Mouse (Mus musculus): ENCODE measurements around the gene Abcb10. TPM values are rescaled to one million over a fixed set of nuclear protein-coding genes. Genes with fewer than 3 reads are reported as not detected.
"Not testable (repeated sequence)": the region's sequence is repeated elsewhere in the genome, so short reads cannot be mapped to it uniquely, and the experiment has no call there.

The Abcb10 gene
- total RNA-seq, 2 experiments from 2014 or later = 19.2 to 20.0 TPM

DNA sequence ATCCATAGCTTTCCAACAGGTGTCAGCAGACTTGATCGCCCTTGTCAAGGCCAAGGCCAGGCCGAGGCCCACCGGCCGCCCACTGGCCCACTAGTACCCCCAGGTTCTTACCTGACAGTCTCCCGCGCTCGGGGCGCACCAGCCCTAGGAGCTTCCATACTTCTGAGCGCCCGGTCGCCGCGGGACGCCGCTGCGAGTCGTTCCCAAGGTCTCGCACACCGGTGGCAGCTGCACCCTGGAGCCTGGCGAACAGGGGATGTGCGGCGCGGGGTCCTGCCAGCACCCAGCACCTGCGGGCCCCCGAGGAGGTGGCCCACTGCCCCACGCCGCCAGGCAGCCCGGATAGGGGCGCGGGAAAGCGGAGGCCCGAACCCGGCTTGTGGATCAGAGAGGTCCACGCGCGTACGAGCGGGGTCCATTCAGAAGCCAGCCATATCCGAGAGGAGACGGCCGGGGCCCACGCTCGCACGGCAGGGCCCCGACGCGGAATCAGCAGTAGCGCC, 580 bp downstream of the Abcb10 start:
- DNase-seq (ENCODE audit: extremely low spot score in 1 of 2, low spot score in 1 of 2) = peak in 1 of 2 experiments; percentile 30

DNA sequence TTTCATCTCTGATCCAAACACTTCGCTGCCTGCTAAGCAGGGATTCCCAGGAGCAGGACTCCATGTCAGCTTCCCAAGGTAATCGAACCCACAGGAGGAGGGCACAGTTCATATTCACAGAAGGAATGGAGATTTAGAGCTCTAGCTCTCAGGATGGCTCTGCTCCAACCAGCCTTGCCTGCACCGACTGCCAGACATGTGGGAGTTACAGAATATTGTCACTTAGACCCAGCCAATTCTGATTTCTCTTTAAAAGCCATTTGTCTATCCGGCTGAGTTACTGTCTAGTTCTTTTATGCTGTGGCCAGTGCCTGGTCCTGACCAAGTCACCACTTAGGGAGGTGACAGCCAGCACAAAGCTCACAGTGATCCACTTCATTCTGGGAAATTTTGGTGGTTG, 1.2 kb downstream of the Abcb10 start:
- peak in 1 of 2 experiments; percentile 42 for DNase-seq (ENCODE audit: extremely low spot score in 1 of 2, low spot score in 1 of 2)

DNA sequence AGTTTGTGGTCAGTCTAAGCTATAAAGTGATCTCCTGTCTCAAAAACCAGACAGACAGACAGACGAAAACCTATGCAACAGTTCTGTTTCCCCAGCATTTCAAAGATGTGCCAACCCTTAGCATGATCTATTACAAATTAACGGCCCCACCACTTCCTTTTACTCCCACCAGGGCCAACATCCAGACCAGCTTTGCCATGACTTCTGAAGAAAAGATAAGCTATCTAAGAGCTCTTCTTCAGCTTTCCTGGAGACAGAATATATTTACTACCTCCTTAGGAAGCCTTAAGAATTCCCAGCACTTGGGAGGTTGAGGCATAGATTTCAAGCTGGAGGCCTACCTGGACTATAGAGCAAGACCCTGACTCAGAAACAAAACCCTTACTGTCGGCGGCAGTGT, 2.7 kb downstream of the Abcb10 start:
- no peak for DNase-seq (ENCODE audit: extremely low spot score in 1 of 2, low spot score in 1 of 2)

DNA sequence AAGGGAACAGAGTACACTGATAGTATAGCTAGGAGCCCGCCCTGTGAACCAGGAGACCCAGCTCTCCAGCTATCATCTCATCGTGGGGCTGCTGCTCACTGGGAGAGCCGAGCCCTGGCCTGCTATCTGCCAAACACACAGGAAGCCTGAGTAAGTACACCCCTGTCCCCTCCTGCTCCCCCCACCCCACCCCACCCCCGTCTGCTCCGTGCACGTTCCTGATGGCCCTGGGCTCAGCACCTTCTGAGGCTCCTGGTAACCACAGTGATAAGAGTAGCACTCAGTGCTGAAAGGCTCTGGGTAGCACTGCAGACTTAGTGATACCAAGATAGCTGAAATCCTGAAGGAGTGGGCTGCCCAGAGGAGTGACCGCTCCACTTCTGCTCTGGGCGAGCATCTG, 4.0 kb downstream of the Abcb10 start:
- no peak for DNase-seq (ENCODE audit: extremely low spot score in 1 of 2, low spot score in 1 of 2)

DNA sequence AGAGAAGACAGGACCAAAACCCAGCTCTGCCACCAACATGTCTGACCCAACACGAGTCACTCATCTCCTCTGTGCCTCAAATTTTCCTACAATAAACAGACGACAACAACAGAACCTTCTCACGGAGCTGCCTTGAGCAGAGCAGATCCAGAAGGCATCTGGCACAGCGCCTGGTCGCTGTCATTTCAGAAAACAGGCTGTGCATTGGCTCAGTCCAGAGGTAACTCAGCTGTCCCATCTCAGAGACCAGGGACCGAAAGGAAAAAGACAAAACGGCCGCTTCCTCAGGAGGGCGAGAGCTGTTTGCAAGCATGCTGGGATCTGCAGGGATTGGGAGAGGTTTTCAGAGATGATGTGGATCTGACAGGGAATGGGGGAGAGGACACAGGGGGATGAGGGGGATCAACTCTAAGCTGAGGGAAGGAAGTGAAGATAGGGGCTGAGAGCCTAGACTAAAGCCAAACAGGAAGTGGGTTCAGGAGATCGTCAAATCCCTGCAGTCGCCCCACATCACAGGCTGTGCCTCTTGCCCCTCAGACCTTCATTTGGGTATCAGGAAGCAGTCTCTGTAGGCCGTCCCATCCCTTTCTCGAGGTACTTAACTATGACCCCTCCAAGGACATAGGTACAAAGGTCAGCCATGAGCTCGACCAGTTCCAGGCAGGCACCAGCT, 4.6 kb downstream of the Abcb10 start:
- DNase-seq (ENCODE audit: extremely low spot score in 1 of 2, low spot score in 1 of 2) = no peak

DNA sequence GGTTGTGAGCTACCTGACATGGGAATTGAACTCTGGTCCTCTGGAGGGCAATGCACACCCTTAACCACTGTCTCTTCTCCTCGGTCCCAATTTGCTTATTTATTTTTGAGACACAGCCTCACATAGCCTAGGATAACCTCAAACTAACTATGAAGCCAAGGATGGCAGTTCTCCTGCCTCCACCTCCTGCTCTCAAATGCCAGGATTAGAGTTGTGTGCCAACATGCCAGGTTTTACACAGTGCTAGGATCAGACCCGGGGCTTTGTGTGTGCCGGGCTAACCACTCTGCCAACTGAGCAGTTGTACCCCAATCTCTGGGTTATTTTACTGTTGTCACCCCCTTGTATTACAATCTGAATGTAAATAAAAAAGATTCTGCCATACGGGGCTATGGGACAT, 5.4 kb downstream of the Abcb10 start:
- DNase-seq (ENCODE audit: extremely low spot score in 1 of 2, low spot score in 1 of 2) = no peak

DNA sequence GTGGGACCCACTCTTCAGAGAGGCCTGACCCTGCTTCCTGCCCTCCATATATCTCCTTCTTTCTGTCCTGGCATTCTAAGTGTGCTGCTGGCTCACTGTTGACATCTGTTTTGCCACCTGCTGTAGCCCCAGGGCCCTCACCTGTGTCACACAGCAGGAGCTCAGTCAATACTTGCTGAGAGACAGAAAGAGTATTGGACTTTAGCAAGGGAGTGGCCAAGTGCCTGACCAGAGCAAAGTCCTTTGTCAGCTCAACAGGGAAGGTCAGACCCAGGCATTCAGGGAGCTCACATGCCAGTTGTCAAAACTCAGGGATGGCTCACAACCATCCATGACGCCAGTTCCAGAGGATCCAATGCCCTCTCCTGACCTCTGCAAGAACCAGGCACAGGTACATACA, 9.4 kb downstream of the Abcb10 start:
- no peak for DNase-seq (ENCODE audit: extremely low spot score in 1 of 2, low spot score in 1 of 2)

DNA sequence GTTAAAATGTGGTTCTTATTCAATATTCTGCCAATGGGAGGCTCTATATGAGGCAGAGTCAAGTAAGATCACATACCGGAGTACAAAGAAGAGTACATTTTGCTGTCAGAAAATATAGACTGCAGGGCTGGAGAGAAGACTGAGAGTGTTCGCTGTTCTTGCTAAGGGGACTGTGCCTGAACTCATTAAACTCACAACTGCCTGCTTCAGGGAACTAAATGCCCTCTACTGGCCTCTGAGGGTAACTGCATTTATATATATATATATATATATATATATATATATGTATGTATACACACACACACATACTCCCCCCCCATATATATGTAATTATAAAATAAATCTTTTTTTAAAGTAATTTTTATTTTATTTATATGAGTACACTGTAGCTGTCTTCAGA, 16.0 kb downstream of the Abcb10 start:
- no peak for DNase-seq (ENCODE audit: extremely low spot score in 1 of 2, low spot score in 1 of 2)

DNA sequence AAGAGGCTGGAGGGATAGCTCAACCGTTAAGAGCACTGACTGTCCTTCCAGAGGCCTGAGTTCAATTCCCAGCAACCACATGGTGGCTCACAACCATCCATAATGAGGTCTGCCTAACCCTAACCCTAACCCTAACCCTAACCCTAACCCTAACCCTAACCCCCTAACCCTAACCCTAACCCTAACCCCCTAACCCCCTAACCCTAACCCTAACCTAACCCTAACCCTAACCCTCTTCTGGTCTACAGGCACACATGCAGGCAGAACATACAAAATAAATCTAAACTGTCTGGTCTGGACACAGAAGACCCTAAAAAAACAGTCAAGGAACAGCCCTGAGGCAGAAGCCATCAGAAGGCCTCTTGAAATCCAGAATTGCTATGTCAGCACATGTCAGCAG, 21.6 kb downstream of the Abcb10 start:
- DNase-seq (ENCODE audit: extremely low spot score in 1 of 2, low spot score in 1 of 2) = no peak

DNA sequence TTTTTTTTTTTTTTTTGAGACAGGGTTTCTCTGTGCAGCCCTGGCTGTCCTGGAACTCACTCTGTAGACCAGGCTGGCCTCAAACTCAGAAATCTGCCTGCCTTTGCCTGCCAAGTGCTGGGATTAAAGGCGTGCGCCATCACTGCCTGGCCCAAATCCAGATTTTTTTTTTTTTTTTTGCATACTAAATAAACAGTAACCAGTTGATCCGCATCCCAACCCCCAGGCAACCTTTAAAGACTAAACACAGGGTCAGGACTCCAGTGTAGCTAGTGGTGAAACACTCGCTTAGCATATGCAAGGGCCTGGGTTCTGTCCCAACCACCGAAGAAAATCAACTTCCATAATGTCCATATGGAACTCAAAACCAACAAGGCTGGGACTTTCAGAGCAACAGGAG, 22.4 kb downstream of the Abcb10 start:
- not testable (repeated sequence) for DNase-seq (ENCODE audit: extremely low spot score in 1 of 2, low spot score in 1 of 2)

DNA sequence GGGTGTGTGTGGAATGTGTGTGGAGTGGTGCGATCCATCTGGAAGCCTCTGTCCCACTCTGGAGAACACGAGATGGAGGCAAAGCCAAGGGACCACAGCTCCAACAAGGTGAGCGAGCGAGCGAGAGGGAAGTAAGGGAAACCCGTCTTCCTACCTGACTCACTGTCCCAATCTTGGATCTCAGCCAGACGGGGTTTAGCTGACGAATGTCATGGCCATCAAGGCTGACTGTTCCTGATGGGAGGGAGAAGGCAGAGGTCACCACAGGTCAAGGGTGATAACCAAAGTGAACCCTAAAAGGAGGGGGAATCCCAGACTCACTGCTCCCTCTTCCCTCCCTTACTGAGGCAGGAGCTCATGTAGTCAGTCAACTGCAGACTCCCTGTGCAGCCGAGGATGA, 22.9 kb downstream of the Abcb10 start:
- no peak for DNase-seq (ENCODE audit: extremely low spot score in 1 of 2, low spot score in 1 of 2)

DNA sequence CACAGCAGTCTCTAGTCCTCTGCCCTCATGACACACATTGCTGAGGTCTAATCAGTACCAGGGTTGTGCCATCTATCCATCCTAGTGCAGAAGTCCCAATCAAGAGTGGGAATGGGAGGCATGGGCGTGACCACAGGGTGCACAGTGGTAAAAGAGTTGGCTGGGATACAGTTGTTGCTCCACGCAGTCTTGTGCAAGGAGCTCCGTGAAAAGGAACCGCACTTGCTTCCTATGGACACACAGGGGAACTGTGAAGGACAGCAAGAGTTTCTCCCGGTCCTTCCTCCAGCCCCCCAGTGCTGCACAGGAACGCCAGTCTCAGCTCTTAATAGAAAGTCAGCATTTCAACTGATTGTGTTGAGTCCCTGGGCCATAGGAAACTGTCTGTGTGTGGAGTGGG, 23.4 kb downstream of the Abcb10 start:
- no peak for DNase-seq (ENCODE audit: extremely low spot score in 1 of 2, low spot score in 1 of 2)

DNA sequence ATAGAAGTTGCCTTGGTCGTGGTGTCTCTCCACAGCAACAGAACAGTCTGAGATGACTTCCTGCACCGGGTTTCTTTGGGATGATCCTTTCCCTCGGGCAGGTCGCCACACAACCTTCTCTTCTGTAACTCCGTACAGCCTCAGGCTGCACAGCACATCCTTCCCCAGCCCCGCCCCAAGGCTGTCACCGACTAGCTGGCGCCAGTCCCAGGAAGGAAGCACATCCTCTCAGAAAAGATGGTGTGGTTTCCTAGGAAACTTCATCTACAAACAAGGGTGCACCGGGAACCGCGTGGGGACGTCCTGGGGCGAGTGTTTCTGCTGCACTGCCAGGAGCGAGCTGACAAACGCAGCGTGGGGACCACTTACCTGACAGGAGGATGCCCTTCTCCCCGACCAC, 24.8 kb downstream of the Abcb10 start:
- no peak for DNase-seq (ENCODE audit: extremely low spot score in 1 of 2, low spot score in 1 of 2)

DNA sequence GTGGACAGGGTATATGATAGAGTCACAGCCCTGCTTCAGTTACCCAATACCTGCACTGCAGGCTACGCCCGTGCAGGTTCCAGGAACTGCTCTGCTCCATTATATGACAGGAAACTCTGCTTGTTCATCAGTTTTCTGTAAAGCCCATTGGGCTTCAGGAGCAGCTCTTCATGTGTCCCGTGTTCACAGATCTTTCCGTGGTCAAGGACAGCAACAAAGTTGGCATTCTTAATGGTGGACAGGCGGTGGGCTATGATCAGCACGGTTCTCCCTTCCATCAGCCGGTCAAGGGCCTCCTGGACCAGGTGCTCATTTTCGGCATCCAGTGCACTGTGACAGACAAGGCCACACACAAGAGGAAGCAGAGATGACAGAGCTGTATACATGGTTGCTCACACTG, 28.7 kb downstream of the Abcb10 start:
- no peak for DNase-seq (ENCODE audit: extremely low spot score in 1 of 2, low spot score in 1 of 2)

DNA sequence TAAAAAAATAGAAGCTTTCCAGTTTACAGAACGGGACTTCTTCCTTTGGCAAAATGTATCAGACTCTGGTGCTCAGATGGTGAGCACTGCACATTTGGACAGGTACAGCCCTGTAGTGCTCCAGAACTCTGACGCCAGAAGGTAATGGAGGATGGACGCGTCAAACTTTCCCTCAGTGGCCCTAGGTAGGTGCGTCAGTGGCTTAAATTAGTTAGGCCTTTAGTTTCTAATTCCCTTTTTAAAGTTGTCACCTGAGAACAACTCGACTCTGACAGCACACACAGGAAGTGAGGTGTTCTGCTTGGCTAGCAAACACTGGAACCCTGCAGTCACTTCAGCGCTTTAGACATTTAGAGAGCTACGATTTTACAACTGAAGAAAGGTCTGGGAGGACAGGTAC, 29.2 kb downstream of the Abcb10 start:
- DNase-seq (ENCODE audit: extremely low spot score in 1 of 2, low spot score in 1 of 2) = no peak

DNA sequence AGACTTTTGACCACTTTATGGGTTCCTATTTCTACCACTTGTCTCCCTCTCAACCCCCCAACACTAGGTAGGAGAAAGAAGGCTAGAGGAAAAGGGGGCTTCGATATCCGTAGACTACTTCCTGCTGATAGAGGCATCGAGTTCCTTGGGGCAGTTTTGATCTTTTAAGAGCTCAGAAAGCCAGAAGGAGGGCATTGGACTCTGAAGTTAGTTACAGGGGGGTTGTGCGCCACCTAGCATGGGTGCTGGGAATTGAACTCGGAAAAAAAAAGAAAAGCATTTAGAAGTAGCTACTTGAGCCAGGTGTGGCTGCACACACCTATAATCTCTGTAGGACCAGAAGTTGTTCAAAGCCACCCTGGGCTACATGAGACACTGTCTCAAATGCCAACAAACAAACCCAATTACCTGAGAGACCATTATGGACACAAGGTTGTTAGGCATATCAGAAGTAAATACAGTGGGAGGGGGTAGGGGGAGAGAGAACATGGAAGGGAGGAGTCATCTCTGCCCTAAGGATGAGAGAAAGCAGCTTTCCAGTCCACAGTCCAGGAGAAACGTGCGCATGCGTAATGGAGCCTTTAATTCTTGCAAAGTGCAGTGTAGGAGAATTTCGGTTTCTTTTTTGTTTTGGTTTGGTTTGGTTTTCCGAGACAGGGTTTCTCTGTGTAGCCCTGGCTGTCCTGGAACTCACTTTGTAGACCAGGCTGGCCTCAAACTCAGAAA, 32.7 kb downstream of the Abcb10 start:
- peak; percentile 21 to 43 for DNase-seq (ENCODE audit: extremely low spot score in 1 of 2, low spot score in 1 of 2)

DNA sequence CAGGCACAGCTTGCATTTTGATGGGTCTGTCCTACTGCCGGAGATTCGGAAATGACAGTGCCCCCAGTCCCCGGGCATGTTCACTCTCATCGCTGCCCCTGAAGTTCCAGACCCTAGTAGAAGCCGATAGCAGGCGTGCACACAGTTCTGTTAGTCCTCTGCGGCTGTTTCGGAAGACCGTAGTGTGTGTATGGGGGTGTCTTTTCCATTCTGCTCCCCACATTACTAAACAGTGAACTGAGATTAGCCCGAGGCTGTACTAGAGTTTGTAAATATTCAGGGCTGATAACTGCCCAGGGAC, 33.3 kb downstream of the Abcb10 start:
- no peak for DNase-seq (ENCODE audit: extremely low spot score in 1 of 2, low spot score in 1 of 2)

DNA sequence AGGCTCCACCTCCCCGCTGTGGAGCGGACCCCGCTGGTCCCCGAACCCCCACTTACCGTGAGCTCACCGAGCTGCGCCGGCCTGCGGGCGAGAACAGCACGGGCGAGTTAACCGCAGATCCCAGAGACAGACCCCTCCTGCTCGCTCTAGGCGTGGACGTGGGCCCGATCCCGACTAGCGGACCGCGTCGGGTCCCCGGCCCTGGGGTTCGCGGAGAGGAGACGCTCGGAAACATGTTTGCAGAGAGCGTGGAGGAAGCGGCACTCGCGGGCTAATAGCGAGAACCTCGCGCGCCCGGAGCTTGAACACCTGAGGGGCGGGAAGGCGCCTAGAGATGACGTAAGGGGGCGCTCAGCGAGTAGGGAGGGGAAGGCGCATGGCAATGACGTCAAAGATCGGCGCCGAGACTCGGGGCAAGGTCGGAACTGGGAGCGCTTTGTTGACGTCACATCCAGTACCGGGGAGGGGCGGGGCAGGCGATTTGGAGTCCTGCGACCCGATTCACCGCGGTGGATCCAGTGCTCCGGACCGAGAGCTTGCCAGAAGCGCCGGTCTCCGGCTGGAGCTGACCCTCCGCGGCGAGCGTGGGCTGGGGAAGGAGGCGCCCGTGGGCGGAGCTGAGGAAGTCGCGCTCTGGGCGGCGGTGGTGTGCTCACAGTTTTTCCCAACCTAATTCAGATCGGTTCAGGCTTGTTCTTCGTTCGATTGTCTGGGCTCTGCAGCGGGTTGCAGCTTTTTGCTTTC, 33.8 kb downstream of the Abcb10 start, which contains the start of gene Nup133:
TSS of gene Nup133 (minus strand) at position 324 of the 744 bp plus-strand sequence.
- DNase-seq (ENCODE audit: extremely low spot score in 1 of 2, low spot score in 1 of 2) = peak; percentile 100

DNA sequence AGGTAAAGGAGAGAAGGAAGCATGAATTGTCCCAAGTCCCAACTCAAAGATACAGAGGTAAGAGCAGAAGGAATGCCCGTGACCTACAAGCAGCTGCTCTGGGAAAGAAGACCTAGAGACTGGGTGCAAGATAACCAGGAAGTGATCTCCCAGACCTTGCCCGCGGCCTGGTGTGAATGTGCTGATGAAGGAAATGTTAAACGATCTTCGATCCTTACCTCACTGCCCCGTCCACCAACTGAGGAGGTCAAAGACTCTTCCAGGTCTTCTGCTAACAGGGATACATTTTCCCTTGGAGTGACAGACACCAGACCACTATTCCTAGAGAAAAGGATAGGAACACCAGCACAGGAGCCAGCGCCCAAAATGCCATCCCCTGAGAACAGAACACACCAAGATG, 53.9 kb downstream of the Abcb10 start:
- DNase-seq (ENCODE audit: extremely low spot score in 1 of 2, low spot score in 1 of 2) = no peak

DNA sequence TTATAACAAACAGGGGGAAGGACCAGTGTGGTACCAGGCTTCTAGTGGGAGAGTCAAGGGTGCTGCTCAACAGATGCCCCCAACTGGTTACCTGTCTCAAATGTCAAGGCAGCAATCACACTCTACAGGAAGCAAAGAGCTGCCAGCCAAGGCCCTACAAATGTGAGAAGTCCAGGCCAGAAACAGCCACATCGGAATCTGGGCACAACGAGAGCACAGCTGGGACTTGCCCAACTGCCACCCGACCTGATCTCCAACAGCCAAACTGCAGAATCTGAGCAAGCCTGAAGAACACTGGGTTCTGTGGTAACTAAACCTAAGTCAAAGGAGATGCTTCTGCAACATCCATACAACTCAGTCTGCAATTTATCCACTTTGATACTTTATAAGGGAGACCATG, 57.3 kb downstream of the Abcb10 start:
- no peak for DNase-seq (ENCODE audit: extremely low spot score in 1 of 2, low spot score in 1 of 2)

DNA sequence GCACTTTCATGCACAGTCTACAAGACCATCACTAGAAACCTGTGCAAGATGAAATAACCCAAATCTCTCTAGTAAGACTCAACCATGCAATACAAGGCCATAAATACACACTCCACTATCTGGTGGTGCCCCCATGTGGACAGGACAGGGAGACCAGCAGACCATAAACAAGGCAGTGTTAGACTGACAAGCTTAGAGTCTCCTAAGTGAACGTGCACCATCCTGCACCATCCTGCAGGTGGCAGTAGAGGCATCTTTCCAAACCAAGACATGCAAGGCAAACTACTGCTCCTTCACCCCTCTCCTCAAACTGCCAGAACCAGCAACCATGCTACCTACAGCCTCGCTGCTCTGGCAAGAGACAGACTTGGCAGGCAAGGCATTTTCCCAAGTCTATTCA, 58.2 kb downstream of the Abcb10 start:
- peak; percentile 55 to 78 for DNase-seq (ENCODE audit: extremely low spot score in 1 of 2, low spot score in 1 of 2)

DNA sequence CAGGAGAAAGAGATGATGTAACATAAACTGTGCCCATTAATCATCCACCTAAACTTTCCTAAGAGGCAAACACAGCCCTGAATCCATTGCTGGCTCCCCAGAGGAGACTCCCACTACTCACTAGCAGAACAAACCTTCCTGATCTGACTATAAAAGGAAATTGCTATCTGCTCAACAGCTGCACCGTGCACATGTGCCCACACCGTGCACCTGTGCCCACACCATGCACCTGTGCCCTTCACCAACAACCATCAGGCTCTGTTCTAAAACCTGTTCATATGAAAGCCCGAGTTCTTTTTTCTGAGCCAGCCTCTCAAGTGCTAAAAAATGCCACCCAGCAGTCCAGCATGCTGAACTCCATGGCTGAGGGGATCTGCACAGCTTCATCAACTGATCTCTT, 68.3 kb downstream of the Abcb10 start:
- DNase-seq (ENCODE audit: extremely low spot score in 1 of 2, low spot score in 1 of 2) = no peak
